19 mouse cellular contexts compared by ENCODE assay signal in genomic region chr5:22471243-22471642, GRCm38 (mm10).
DNase-seq lines count a peak whose midpoint lies in the region; ATAC-seq lines count a peak whose summit lies in the region.
"Had no signal": no experiment of that assay in that cellular context is flagged by ENCODE, and none has a peak within 500 bp of the region (broad histone marks: within the 10 kb centered on the region; RNA-seq: fewer than 3 reads in every experiment).

No protein-coding gene starts in this region.

- no peaks in the 10 kb centered on the region for H3K36me3 ChIP-seq in forebrain, embryonic 16.5 days (ENCODE audit: control insufficient read depth, insufficient read depth)
- no peaks in the 10 kb centered on the region for H3K36me3 ChIP-seq in hindbrain, embryonic 14.5 days (replicated peaks; ENCODE audit: control insufficient read depth, insufficient read depth)
- no peaks in the 10 kb centered on the region for H3K36me3 ChIP-seq in neural tube, embryonic 14.5 days (ENCODE audit: control insufficient read depth, insufficient read depth, low read length)
- H3K36me3 ChIP-seq: embryonic facial prominence, embryonic 12.5 days; hindbrain, embryonic 15.5 days; limb, embryonic 15.5 days; liver, embryonic 15.5 days had no signal

- ATAC-seq in forebrain, embryonic 16.5 days: 0 out of 2 replicates have a peak, but pooled peaks have one; percentile 28
- ATAC-seq in hindbrain, embryonic 14.5 days (ENCODE audit: low FRiP score): peak; percentile 69; the same call in 1 of the 2 replicates
- peak; percentile 69 for ATAC-seq in neural tube, embryonic 14.5 days (ENCODE audit: low read depth)
- ATAC-seq: intestine, postnatal 0 days had no signal

- peaks cover 3% of the 10 kb centered on the region; the same call in 1 of the 2 replicates for H3K4me1 ChIP-seq in forebrain, embryonic 16.5 days (replicated peaks; ENCODE audit: control insufficient read depth, insufficient read depth, low read length)
- peaks cover 5% of the 10 kb centered on the region for H3K4me1 ChIP-seq in hindbrain, embryonic 14.5 days (replicated peaks; ENCODE audit: control insufficient read depth, insufficient read depth, low read length)
- no peaks in the 10 kb centered on the region for H3K4me1 ChIP-seq in neural tube, embryonic 14.5 days (ENCODE audit: control insufficient read depth, insufficient read depth, low read length)
- H3K4me1 ChIP-seq: embryonic facial prominence, embryonic 12.5 days; limb, embryonic 15.5 days; liver, embryonic 15.5 days had no signal

- no peaks in the 10 kb centered on the region for H3K27me3 ChIP-seq in forebrain, embryonic 16.5 days (replicated peaks; ENCODE audit: control insufficient read depth, insufficient read depth, low read length)
- no peaks in the 10 kb centered on the region for H3K27me3 ChIP-seq in hindbrain, embryonic 14.5 days (ENCODE audit: control insufficient read depth, insufficient read depth, low read length)
- H3K27me3 ChIP-seq in neural tube, embryonic 14.5 days (ENCODE audit: control insufficient read depth, insufficient read depth, low read length): no peaks in the 10 kb centered on the region
- H3K27me3 ChIP-seq: embryonic facial prominence, embryonic 12.5 days; hindbrain, embryonic 15.5 days; limb, embryonic 15.5 days; liver, embryonic 15.5 days had no signal

- H3K9ac ChIP-seq in forebrain, embryonic 16.5 days (replicated peaks; ENCODE audit: low read depth, low read length): no peak overlapping the region
- no peak overlapping the region for H3K9ac ChIP-seq in hindbrain, embryonic 14.5 days
- no peak overlapping the region for H3K9ac ChIP-seq in neural tube, embryonic 14.5 days (replicated peaks; ENCODE audit: low read depth, low read length)
- H3K9ac ChIP-seq: embryonic facial prominence, embryonic 12.5 days; hindbrain, embryonic 15.5 days; limb, embryonic 15.5 days; liver, embryonic 15.5 days had no signal

- H3K9me3 ChIP-seq in forebrain, embryonic 16.5 days (ENCODE audit: control insufficient read depth, low read length): no peaks in the 10 kb centered on the region
- H3K9me3 ChIP-seq in hindbrain, embryonic 14.5 days (ENCODE audit: control insufficient read depth, low read length): no peaks in the 10 kb centered on the region
- H3K9me3 ChIP-seq in neural tube, embryonic 14.5 days (ENCODE audit: control insufficient read depth, low read length): no peaks in the 10 kb centered on the region
- H3K9me3 ChIP-seq: embryonic facial prominence, embryonic 12.5 days; hindbrain, embryonic 15.5 days; limb, embryonic 15.5 days; liver, embryonic 15.5 days had no signal

- 22% methylated on average over 4 of the region's 4 CpGs for WGBS in forebrain, embryonic 16.5 days
- WGBS in hindbrain, embryonic 14.5 days: 32% methylated on average over 4 of the region's 4 CpGs
- WGBS in neural tube, embryonic 14.5 days: 48% methylated on average over 4 of the region's 4 CpGs

- no peak overlapping the region for H3K27ac ChIP-seq in forebrain, embryonic 16.5 days (ENCODE audit: low read length)
- H3K27ac ChIP-seq in hindbrain, embryonic 14.5 days: no peak overlapping the region
- H3K27ac ChIP-seq in neural tube, embryonic 14.5 days (ENCODE audit: low read depth, low read length): no peak overlapping the region
- H3K27ac ChIP-seq: embryonic facial prominence, embryonic 12.5 days; hindbrain, embryonic 15.5 days; limb, embryonic 15.5 days; liver, embryonic 15.5 days had no signal

- H3K4me2 ChIP-seq in forebrain, embryonic 16.5 days (ENCODE audit: low read length): no peak overlapping the region
- no peak overlapping the region for H3K4me2 ChIP-seq in hindbrain, embryonic 14.5 days (replicated peaks)
- no peak overlapping the region for H3K4me2 ChIP-seq in neural tube, embryonic 14.5 days (ENCODE audit: low read depth, low read length)
- H3K4me2 ChIP-seq: embryonic facial prominence, embryonic 12.5 days; hindbrain, embryonic 15.5 days; limb, embryonic 15.5 days; liver, embryonic 15.5 days had no signal

- DNase-seq in heart, adult 11 months: peak; percentile 12
- no peak for DNase-seq in heart, adult 8-10 months (ENCODE audit: low spot score)
- peak; percentile 54 for DNase-seq in hindbrain, embryonic 14.5 days (ENCODE audit: low spot score)
- DNase-seq in lung, postnatal 36 days: no peak
- no peak for DNase-seq in urinary bladder, postnatal 25 days (ENCODE audit: low spot score)
- DNase-seq: B cell, adult 2 months; cerebellum, adult 9-11 months; gastrocnemius, postnatal 25 days; layer of hippocampus, postnatal 36 days; right cerebral cortex, postnatal 4 days; thymus, adult 2 months had no signal

- H3K4me3 ChIP-seq in forebrain, embryonic 16.5 days (replicated peaks; ENCODE audit: low read length): no peak overlapping the region
- no peak overlapping the region for H3K4me3 ChIP-seq in hindbrain, embryonic 14.5 days (replicated peaks; ENCODE audit: low read length)
- H3K4me3 ChIP-seq in neural tube, embryonic 14.5 days (ENCODE audit: low read depth, low read length): no peak overlapping the region
- H3K4me3 ChIP-seq: embryonic facial prominence, embryonic 12.5 days; erythroblast, embryonic 14.5 days; hindbrain, embryonic 15.5 days; limb, embryonic 15.5 days; liver, embryonic 15.5 days had no signal

Comparison
In these comparisons a context has a peak if more than half of its experiments do, and no peak if none do; other contexts are left out.
1. DNase-seq: peak in heart, adult 11 months (single experiment) and hindbrain, embryonic 14.5 days (single experiment); none in heart, adult 8-10 months (single experiment), lung, postnatal 36 days (single experiment) and urinary bladder, postnatal 25 days (single experiment).
2. Peak in every context shown above with its lines, with median percentiles within 50 percentile points of each other: ATAC-seq.